Mouse (Mus musculus) right cerebral cortex, postnatal 25 days (tissue): ENCODE results near the gene Slc2a4.
"Not testable (repeated sequence)": the region's sequence is repeated elsewhere in the genome, so short reads cannot be mapped to it uniquely, and the experiment has no call there.

ENCODE experiments used
- DNase-seq: peaks from one replicate; pipeline ENCODE4 v3.0.0; 2022

The Slc2a4 gene

GRCm38 (mm10) chr11:69919053-69919452, 28.9 kb downstream of the Slc2a4 start:
- DNase-seq, result no peak

GRCm38 (mm10) chr11:69918118-69918517, 29.9 kb downstream of the Slc2a4 start:
- no peak for DNase-seq

- no peak for DNase-seq
Observed at GRCm38 (mm10) chr11:69917379-69917948, 30.5 kb downstream of the Slc2a4 start.

GRCm38 (mm10) chr11:69916652-69917378, 31.2 kb downstream of the Slc2a4 start:
- DNase-seq, result not testable (repeated sequence)

GRCm38 (mm10) chr11:69915667-69916627, 32.0 kb downstream of the Slc2a4 start:
- DNase-seq, result no peak

- no peak for DNase-seq
Observed at GRCm38 (mm10) chr11:69914917-69915430, 33.0 kb downstream of the Slc2a4 start.

- DNase-seq, result no peak
Observed at GRCm38 (mm10) chr11:69914372-69914764, 33.6 kb downstream of the Slc2a4 start.

GRCm38 (mm10) chr11:69913554-69914371, 34.2 kb downstream of the Slc2a4 start, which contains the start of gene Gps2:
Gps2 (plus strand) TSS chr11:69913888.
- peak; percentile 94 for DNase-seq

GRCm38 (mm10) chr11:69912716-69913530, 35.1 kb downstream of the Slc2a4 start:
- DNase-seq, result no peak

GRCm38 (mm10) chr11:69911701-69912100, 36.3 kb downstream of the Slc2a4 start:
- no peak for DNase-seq

- no peak for DNase-seq
Observed at GRCm38 (mm10) chr11:69910781-69911560, 37.0 kb downstream of the Slc2a4 start.

GRCm38 (mm10) chr11:69910177-69910576, 37.8 kb downstream of the Slc2a4 start:
- DNase-seq, result no peak

- DNase-seq, result no peak
Observed at GRCm38 (mm10) chr11:69909174-69909573, 38.8 kb downstream of the Slc2a4 start.

GRCm38 (mm10) chr11:69908645-69909044, 39.3 kb downstream of the Slc2a4 start:
- DNase-seq, result no peak

- DNase-seq, result no peak
Observed at GRCm38 (mm10) chr11:69904311-69904710, 43.7 kb downstream of the Slc2a4 start.

- no peak for DNase-seq
Observed at GRCm38 (mm10) chr11:69902972-69903371, 45.0 kb downstream of the Slc2a4 start.

GRCm38 (mm10) chr11:69901993-69902392, 46.0 kb downstream of the Slc2a4 start:
- no peak for DNase-seq

- DNase-seq, result peak; percentile 98
Observed at GRCm38 (mm10) chr11:69901406-69901846, 46.6 kb downstream of the Slc2a4 start.

- peak; percentile 87 for DNase-seq
Observed at GRCm38 (mm10) chr11:69900471-69901405, 47.2 kb downstream of the Slc2a4 start, which contains the start of the genes 2810408A11Rik and Neurl4. 2810408A11Rik (minus strand) TSS chr11:69900987. Neurl4 (plus strand) TSS chr11:69901072.
